Mouse (Mus musculus): ENCODE results near the gene Gng7.

GRCm38 (mm10) chr10:80948570-80948969 lies 66.2 kb downstream of the Gng7 start:
- TF ChIP-seq CTCF (IDR thresholded peaks at IDR 0.05; ENCODE audit: insufficient read depth, low read depth, low read length) (no peak), POLR2A (IDR thresholded peaks at IDR 0.05; ENCODE audit: insufficient read depth, low read depth, low read length) (no peak)

All from olfactory bulb, adult 2 months (tissue).